ENCODE assay signal across 25 mouse cellular contexts in the genomic region with DNA sequence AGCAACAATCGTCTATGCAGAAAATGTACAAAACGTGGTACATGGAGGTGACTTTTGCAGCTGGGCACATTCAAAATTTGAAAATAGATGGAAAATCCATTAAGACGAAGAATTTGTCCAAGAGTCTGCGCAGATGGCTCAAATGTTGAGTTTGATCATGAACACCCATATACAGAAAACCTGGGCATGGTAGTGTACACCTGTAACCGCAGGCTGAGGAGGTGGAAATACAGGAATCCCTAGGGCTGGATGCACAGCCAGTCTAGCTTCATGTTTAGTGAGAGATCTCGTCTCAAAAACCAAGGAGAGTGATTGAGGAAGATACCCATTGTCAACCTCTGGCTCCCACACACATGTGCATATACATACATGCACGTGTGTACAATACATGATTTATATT.
"Had no signal": no experiment of that assay in that cellular context is flagged by ENCODE, and none has a peak within 500 bp of the region (broad histone marks: within the 10 kb centered on the region; RNA-seq: fewer than 3 reads in every experiment).

No protein-coding gene starts in this region.

- DNase-seq: gastrocnemius, adult 2 months; gastrocnemius, postnatal 10 days; gastrocnemius, postnatal 25 days; heart, adult 2 months; heart, postnatal 10 days; heart, postnatal 4 days; kidney, adult 18-20 months; kidney, adult 8-10 months; kidney, postnatal 10 days; kidney, postnatal 25 days; kidney, postnatal 4 days; left cerebral cortex, postnatal 4 days had no signal

- ATAC-seq: inflammation-experienced regulatory T-cells, adult 6 months; intestine, embryonic 15.5 days; intestine, postnatal 0 days; liver, embryonic 12.5 days had no signal

- H3K4me1 ChIP-seq: heart, embryonic 12.5 days; hindbrain, embryonic 13.5 days; hindbrain, embryonic 15.5 days; limb, embryonic 13.5 days; limb, embryonic 15.5 days; liver, embryonic 12.5 days had no signal

- H3K9ac ChIP-seq: heart, embryonic 12.5 days; hindbrain, embryonic 13.5 days; hindbrain, embryonic 15.5 days; intestine, embryonic 15.5 days; limb, embryonic 13.5 days; limb, embryonic 15.5 days; liver, embryonic 12.5 days; liver, embryonic 14.5 days had no signal

- H3K27ac ChIP-seq: gastrocnemius, adult 2 months; heart, adult 2 months; heart, embryonic 10.5 days; hindbrain, embryonic 13.5 days; hindbrain, embryonic 15.5 days; intestine, embryonic 15.5 days; layer of hippocampus, adult 2 months; left cerebral cortex, adult 2 months; limb, embryonic 13.5 days; limb, embryonic 15.5 days; liver, embryonic 12.5 days; liver, embryonic 14.5 days had no signal

- H3K27me3 ChIP-seq: hindbrain, embryonic 13.5 days; hindbrain, embryonic 15.5 days; intestine, embryonic 15.5 days; limb, embryonic 13.5 days; limb, embryonic 15.5 days; liver, embryonic 12.5 days had no signal

- H3K4me3 ChIP-seq: gastrocnemius, adult 2 months; heart, adult 2 months; heart, embryonic 10.5 days; heart, embryonic 12.5 days; hindbrain, embryonic 13.5 days; hindbrain, embryonic 15.5 days; intestine, embryonic 15.5 days; layer of hippocampus, adult 2 months; left cerebral cortex, adult 2 months; limb, embryonic 13.5 days; limb, embryonic 15.5 days; liver, embryonic 12.5 days had no signal

- H3K36me3 ChIP-seq: heart, embryonic 10.5 days; heart, embryonic 12.5 days; hindbrain, embryonic 13.5 days; hindbrain, embryonic 15.5 days; intestine, embryonic 15.5 days; limb, embryonic 13.5 days; limb, embryonic 15.5 days; liver, embryonic 12.5 days had no signal

- H3K4me2 ChIP-seq: heart, embryonic 12.5 days; hindbrain, embryonic 13.5 days; hindbrain, embryonic 15.5 days; intestine, embryonic 15.5 days; limb, embryonic 13.5 days; limb, embryonic 15.5 days; liver, embryonic 12.5 days had no signal

- H3K9me3 ChIP-seq: heart, embryonic 10.5 days; heart, embryonic 12.5 days; hindbrain, embryonic 13.5 days; hindbrain, embryonic 15.5 days; intestine, embryonic 15.5 days; limb, embryonic 13.5 days; limb, embryonic 15.5 days; liver, embryonic 12.5 days had no signal
